Mouse (Mus musculus): Measurements from ENCODE around the gene Ptms. TPM values are rescaled to one million over a fixed set of nuclear protein-coding genes. Genes with fewer than 3 reads are reported as not detected.

Ptms gene
- polyA plus RNA-seq, 1 experiment from 2014 or later, result 718 TPM

GRCm38 (mm10) chr6:124925173-124925793 is 5.4 kb upstream of the Ptms start:
- no peak overlapping the region for H3K4me2 ChIP-seq (replicated peaks)
- H3K4me1 ChIP-seq, result peaks cover 11% of the 10 kb centered on the region
- H3K27me3 ChIP-seq (replicated peaks), result no peaks in the 10 kb centered on the region
- H3K9ac ChIP-seq, result no peak overlapping the region
- H3K9me3 ChIP-seq, result no peaks in the 10 kb centered on the region
- no peak for ATAC-seq (ENCODE audit: low FRiP score, low read depth)
- H3K4me3 ChIP-seq, result no peak overlapping the region
- H3K36me3 ChIP-seq, result no peaks in the 10 kb centered on the region
- WGBS, result 35% methylated on average over 12 of the region's 12 CpGs
- H3K27ac ChIP-seq, result no peak overlapping the region

GRCm38 (mm10) chr6:124921539-124921938 is 1.6 kb upstream of the Ptms start:
- no peak overlapping the region for H3K4me3 ChIP-seq
- H3K9me3 ChIP-seq, result no peaks in the 10 kb centered on the region
- H3K36me3 ChIP-seq, result no peaks in the 10 kb centered on the region
- H3K27ac ChIP-seq, result no peak overlapping the region
- H3K4me1 ChIP-seq, result peaks cover 21% of the 10 kb centered on the region
- 73% methylated on average over 4 of the region's 4 CpGs for WGBS
- no peak overlapping the region for H3K9ac ChIP-seq
- H3K4me2 ChIP-seq (replicated peaks), result no peak overlapping the region
- ATAC-seq (ENCODE audit: low FRiP score, low read depth), result no peak
- no peaks in the 10 kb centered on the region for H3K27me3 ChIP-seq (replicated peaks)

GRCm38 (mm10) chr6:124920318-124921085 is 599 bp upstream of the Ptms start:
- Histone ChIP-seq H3K9ac (0 out of 2 replicates have a peak overlapping the region, but pooled peaks have one; percentile 30), H3K36me3 (no peaks in the 10 kb centered on the region), H3K4me2 (replicated peaks) (peak overlapping the region; percentile 96), H3K4me1 (peaks cover 30% of the 10 kb centered on the region), H3K27me3 (replicated peaks) (no peaks in the 10 kb centered on the region), H3K9me3 (no peaks in the 10 kb centered on the region), H3K4me3 (no peak overlapping the region), H3K27ac (peak overlapping the region; percentile 95)
- 21% methylated on average over 9 of the region's 9 CpGs for WGBS
- ATAC-seq (ENCODE audit: low FRiP score, low read depth), result no peak

- Histone ChIP-seq H3K27ac (peak overlapping the region; percentile 95), H3K4me1 (peaks cover 44% of the 10 kb centered on the region), H3K27me3 (replicated peaks) (no peaks in the 10 kb centered on the region), H3K36me3 (peaks cover 9% of the 10 kb centered on the region), H3K9ac (peak overlapping the region; percentile 100), H3K4me2 (replicated peaks) (peak overlapping the region; percentile 96), H3K4me3 (peak overlapping the region; percentile 94; the same call in 1 of the 2 replicates), H3K9me3 (no peaks in the 10 kb centered on the region)
- WGBS, result 21% methylated on average over 13 of the region's 14 CpGs
- ATAC-seq (ENCODE audit: low FRiP score, low read depth), result no peak
These were observed 844 bp downstream of the Ptms start for GRCm38 (mm10) chr6:124918890-124919627.

GRCm38 (mm10) chr6:124918331-124918690 is 1.6 kb downstream of the Ptms start:
- Histone ChIP-seq H3K9ac (peak overlapping the region; percentile 100), H3K4me2 (replicated peaks) (peak overlapping the region; percentile 96), H3K27ac (peak overlapping the region; percentile 95), H3K9me3 (no peaks in the 10 kb centered on the region), H3K27me3 (replicated peaks) (no peaks in the 10 kb centered on the region), H3K4me1 (peaks cover 52% of the 10 kb centered on the region), H3K4me3 (peak overlapping the region; percentile 94), H3K36me3 (peaks cover 17% of the 10 kb centered on the region)
- ATAC-seq (ENCODE audit: low FRiP score, low read depth), result no peak
- WGBS, result 6% methylated on average over 7 of the region's 7 CpGs

- Histone ChIP-seq H3K9me3 (no peaks in the 10 kb centered on the region), H3K9ac (peak overlapping the region; percentile 100), H3K4me2 (replicated peaks) (peak overlapping the region; percentile 96), H3K4me1 (peaks cover 52% of the 10 kb centered on the region), H3K4me3 (peak overlapping the region; percentile 94), H3K27ac (peak overlapping the region; percentile 100), H3K36me3 (peaks cover 23% of the 10 kb centered on the region), H3K27me3 (replicated peaks) (no peaks in the 10 kb centered on the region)
- peak; percentile 72 for ATAC-seq (ENCODE audit: low FRiP score, low read depth)
- WGBS, result under 1% methylated on average over 89 of the region's 89 CpGs
These were observed 2.2 kb downstream of the Ptms start for GRCm38 (mm10) chr6:124917518-124918330.

- under 1% methylated on average over 51 of the region's 67 CpGs for WGBS
- H3K36me3 ChIP-seq, result peaks cover 24% of the 10 kb centered on the region
- peak overlapping the region; percentile 96 for H3K4me2 ChIP-seq (replicated peaks)
- H3K27me3 ChIP-seq (replicated peaks), result no peaks in the 10 kb centered on the region
- peak overlapping the region; percentile 100 for H3K27ac ChIP-seq
- peak overlapping the region; percentile 100 for H3K9ac ChIP-seq
- H3K9me3 ChIP-seq, result no peaks in the 10 kb centered on the region
- H3K4me3 ChIP-seq, result peak overlapping the region; percentile 94
- peaks cover 52% of the 10 kb centered on the region for H3K4me1 ChIP-seq
- ATAC-seq (ENCODE audit: low FRiP score, low read depth), result peak; percentile 64
These were observed 3.0 kb downstream of the Ptms start for GRCm38 (mm10) chr6:124916695-124917517.

- H3K27me3 ChIP-seq (replicated peaks), result no peaks in the 10 kb centered on the region
- H3K9me3 ChIP-seq, result no peaks in the 10 kb centered on the region
- H3K36me3 ChIP-seq, result peaks cover 24% of the 10 kb centered on the region
- ATAC-seq (ENCODE audit: low FRiP score, low read depth), result no peak
- H3K4me1 ChIP-seq, result peaks cover 55% of the 10 kb centered on the region
- H3K4me3 ChIP-seq, result peak overlapping the region; percentile 94
- WGBS, result 4% methylated on average over 12 of the region's 12 CpGs
- peak overlapping the region; percentile 100 for H3K27ac ChIP-seq
- H3K4me2 ChIP-seq (replicated peaks), result peak overlapping the region; percentile 96
- H3K9ac ChIP-seq, result peak overlapping the region; percentile 100
These were observed 3.8 kb downstream of the Ptms start for GRCm38 (mm10) chr6:124915942-124916694.

GRCm38 (mm10) chr6:124915160-124915941 is 4.6 kb downstream of the Ptms start:
- ATAC-seq (ENCODE audit: low FRiP score, low read depth), result no peak
- Histone ChIP-seq H3K27ac (peak overlapping the region; percentile 100), H3K4me1 (peaks cover 53% of the 10 kb centered on the region), H3K36me3 (peaks cover 24% of the 10 kb centered on the region), H3K4me2 (replicated peaks) (peak overlapping the region; percentile 96), H3K27me3 (replicated peaks) (0 out of 2 replicates have a peak, but pooled peaks cover 2% of the 10 kb centered on the region), H3K9ac (peak overlapping the region; percentile 100), H3K4me3 (peak overlapping the region; percentile 94), H3K9me3 (no peaks in the 10 kb centered on the region)
- whole genome bisulfite sequencing, result 17% methylated on average over 22 of the region's 22 CpGs

- H3K9ac ChIP-seq, result peak overlapping the region; percentile 100; the same call in 1 of the 2 replicates
- H3K27me3 ChIP-seq (replicated peaks), result peaks cover 9% of the 10 kb centered on the region; the same call in 1 of the 2 replicates
- H3K4me3 ChIP-seq, result 0 out of 2 replicates have a peak overlapping the region, but pooled peaks have one; percentile 94
- H3K9me3 ChIP-seq, result no peaks in the 10 kb centered on the region
- H3K4me1 ChIP-seq, result peaks cover 55% of the 10 kb centered on the region
- WGBS, result 82% methylated on average over 7 of the region's 7 CpGs
- H3K27ac ChIP-seq, result peak overlapping the region; percentile 100; the same call in 1 of the 2 replicates
- H3K4me2 ChIP-seq (replicated peaks), result peak overlapping the region; percentile 96
- H3K36me3 ChIP-seq, result peaks cover 24% of the 10 kb centered on the region
- ATAC-seq (ENCODE audit: low FRiP score, low read depth), result no peak
These were observed 5.4 kb downstream of the Ptms start for GRCm38 (mm10) chr6:124914511-124914910.

Measured in neural tube, embryonic 12.5 days (tissue).